Mouse (Mus musculus) neutrophil, adult 5-6 weeks (primary cell): ENCODE results near the gene Tnfrsf23. TPM values are rescaled to one million over a fixed set of nuclear protein-coding genes. Genes with fewer than 3 reads are reported as not detected.
"Not testable (repeated sequence)": the region's sequence is repeated elsewhere in the genome, so short reads cannot be mapped to it uniquely, and the experiment has no call there.

Experiments
- ATAC-seq: fragments of 151-379, 151-347 bp; 2 replicates; pipeline ENCODE4 v1.8.0; 2017; ENCODE audit warnings: mild to moderate bottlenecking, moderate TSS enrichment; ENCODE audit not compliant: insufficient number of reproducible peaks, poor library complexity, low FRiP score, severe bottlenecking; ENCODE audit errors: extremely low read depth
- total RNA-seq: library from RNA; stranded (forward); fragments of 200-1000 nt; gene quantifications from 2 replicates; pipeline ENCODE4 v1.2.3, GENCODE M21; 2017

Tnfrsf23 gene
- total RNA-seq, 1 experiment from 2014 or later, result 8.6 TPM

DNA sequence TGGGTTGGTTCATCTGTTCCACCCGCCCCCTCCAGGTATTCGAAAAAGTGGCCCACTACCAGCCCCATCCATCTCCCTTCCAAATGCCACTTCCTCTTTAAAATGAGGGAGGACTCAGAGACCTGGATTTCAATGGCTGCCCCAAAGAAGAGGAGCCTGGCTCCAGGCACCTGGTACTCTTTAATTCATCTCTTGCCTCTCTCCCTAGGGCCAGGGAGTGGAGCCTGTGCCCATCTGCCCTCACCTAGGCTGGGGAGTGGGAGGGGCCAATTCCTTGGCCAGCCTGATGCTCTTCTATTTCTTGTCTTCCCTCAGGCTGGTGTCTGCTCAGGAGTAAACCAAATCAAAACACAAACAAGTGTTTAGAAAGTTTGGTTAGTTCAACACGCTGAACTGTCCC, 1.0 kb upstream of the Tnfrsf23 start:
- ATAC-seq, result not testable (repeated sequence)

GRCm38 (mm10) chr7:143686191-143686590, 519 bp upstream of the Tnfrsf23 start:
- ATAC-seq, result peak; percentile 37

DNA sequence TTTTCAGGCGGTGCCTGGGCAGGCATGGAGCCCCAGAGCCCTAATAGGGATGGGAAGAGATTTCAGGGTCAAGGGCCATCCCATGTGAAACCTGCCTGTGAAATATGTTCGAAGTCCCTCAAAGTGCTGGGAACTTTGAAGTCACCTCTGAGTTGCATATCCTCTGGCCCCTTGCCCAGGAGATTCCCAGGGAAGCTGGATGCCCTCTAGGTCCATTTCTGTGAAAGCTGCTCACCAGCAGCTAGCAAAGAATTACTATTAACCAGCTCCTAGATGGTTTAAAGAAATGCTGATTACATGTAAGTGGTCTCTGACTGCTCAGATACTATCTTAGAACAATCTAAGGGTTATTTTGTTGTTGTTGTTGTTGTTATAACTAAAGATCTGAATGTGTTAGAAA, 1.1 kb downstream of the Tnfrsf23 start:
- not testable (repeated sequence) for ATAC-seq

DNA sequence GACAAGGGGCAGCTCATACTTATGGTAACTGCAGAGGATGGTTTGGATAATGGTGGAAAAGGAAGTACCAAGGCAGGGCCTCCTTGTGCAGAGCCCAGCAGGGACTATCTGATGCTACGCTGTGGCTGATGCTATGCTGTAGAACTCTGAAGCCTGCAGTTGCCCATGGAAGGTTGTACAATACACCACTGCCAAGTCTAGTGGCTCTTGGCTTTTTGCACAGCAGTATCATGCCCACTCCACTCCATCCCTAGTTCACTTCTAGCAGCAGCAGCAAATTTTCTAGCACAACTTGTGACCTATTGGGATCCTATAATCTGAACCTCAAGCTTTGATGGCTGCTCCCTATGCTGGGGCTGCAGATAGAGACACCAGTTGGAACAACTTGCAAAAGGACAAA, 4.1 kb downstream of the Tnfrsf23 start:
- ATAC-seq, result no peak

DNA sequence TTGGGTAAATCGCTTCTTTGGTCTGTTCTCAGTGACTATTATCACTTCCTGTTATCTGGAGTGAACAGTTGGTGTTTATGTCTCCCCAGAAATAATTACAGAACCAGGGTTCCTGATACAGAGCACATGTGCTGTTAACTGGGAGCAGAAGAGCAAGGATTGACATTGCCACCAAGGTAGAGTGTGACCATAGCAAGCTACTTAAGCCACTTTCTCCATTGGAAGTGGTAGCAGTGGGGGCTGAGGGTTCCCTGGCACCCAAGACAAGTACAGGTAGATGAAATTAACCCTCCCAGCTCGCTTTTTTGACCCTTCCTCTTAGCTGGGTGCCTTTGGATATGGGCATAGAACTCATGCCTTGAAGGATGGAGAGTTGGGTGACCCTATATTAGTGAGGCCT, 4.8 kb downstream of the Tnfrsf23 start:
- ATAC-seq, result not testable (repeated sequence)

GRCm38 (mm10) chr7:143679650-143680049, 6.0 kb downstream of the Tnfrsf23 start:
- not testable (repeated sequence) for ATAC-seq

GRCm38 (mm10) chr7:143666427-143667311, 19.0 kb downstream of the Tnfrsf23 start:
- ATAC-seq, result 0 out of 2 replicates have a peak, but pooled peaks have one; percentile 15

DNA sequence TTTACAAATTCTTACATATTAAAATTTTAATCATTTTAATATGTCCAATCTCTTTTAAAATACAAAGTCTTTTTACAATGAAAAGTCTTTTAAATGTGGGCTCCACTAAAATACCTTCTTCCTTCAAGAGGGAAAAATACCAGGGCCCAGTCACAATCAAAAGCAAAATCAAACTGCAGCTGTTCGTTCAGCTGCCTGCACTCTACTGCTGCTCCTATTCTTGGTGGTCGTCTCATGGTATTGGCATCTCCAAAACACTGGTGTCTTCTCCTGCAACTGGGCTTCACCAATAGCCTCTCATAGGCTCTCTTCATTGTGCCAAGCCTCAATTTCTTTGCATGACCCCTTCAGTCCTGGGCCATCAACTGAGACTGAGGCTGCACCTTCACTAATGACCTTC, 22.2 kb downstream of the Tnfrsf23 start:
- no peak for ATAC-seq

- ATAC-seq, result no peak
Measured at GRCm38 (mm10) chr7:143660797-143661196, 24.9 kb downstream of the Tnfrsf23 start.

- ATAC-seq, result not testable (repeated sequence)
Measured at GRCm38 (mm10) chr7:143649769-143650346, 35.8 kb downstream of the Tnfrsf23 start.

GRCm38 (mm10) chr7:143649034-143649768, 36.5 kb downstream of the Tnfrsf23 start, which contains the start of gene Tnfrsf22:
Gene Tnfrsf22 (minus strand): TSS chr7:143649661.
- peak; percentile 99 for ATAC-seq

- not testable (repeated sequence) for ATAC-seq
Measured at GRCm38 (mm10) chr7:143643949-143644348, 41.7 kb downstream of the Tnfrsf23 start.

DNA sequence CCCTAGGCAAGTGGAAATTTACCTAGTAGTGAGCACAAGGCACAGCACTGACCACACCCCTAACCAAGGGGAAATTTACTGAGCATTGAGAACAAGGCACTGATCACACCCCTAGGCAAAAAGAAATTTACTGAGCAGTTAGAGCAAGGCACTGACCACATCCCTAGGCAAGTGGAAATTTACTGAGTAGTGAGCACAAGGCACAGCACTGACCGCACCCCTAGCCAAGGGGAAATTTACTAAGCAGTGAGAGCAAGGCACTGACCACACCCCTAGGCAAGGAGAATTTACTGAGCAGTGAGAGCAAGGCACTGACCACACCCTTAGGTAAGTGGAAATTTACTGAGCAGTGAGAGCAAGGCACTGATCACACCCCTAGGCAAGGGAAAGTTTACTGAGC, 49.0 kb downstream of the Tnfrsf23 start:
- no peak; the same call in 1 of the 2 replicates for ATAC-seq

GRCm38 (mm10) chr7:143631503-143631902, 54.2 kb downstream of the Tnfrsf23 start:
- no peak for ATAC-seq

GRCm38 (mm10) chr7:143629501-143629900, 56.2 kb downstream of the Tnfrsf23 start:
- ATAC-seq, result peak; percentile 47; the same call in 1 of the 2 replicates

GRCm38 (mm10) chr7:143628540-143628939, 57.1 kb downstream of the Tnfrsf23 start, which contains the start of gene Tnfrsf26:
Gene Tnfrsf26 (minus strand): TSS chr7:143628722.
- peak; percentile 17; the same call in 1 of the 2 replicates for ATAC-seq

- ATAC-seq, result peak; percentile 78
Measured at GRCm38 (mm10) chr7:143627555-143628286, 58.0 kb downstream of the Tnfrsf23 start.

GRCm38 (mm10) chr7:143626178-143626577, 59.5 kb downstream of the Tnfrsf23 start:
- ATAC-seq, result no peak

DNA sequence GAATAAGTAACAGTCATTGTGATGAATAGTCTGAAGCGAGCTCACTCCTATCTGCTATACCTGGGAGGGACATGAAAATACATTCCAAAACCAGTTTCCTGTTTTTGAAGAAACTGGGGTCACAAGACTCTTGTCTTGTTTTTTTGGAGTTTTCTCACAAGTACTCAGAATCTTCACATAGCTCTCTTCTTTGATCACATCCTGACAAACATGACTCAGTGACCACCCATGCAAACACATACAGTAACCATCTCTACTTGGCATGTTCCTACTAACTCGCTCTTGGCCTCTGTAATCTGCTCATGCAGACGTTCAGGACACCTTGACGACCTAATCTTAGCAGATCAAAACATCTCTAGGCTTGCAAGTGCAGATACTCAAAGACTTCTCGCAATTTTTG, 60.5 kb downstream of the Tnfrsf23 start:
- no peak for ATAC-seq
